Mouse (Mus musculus) olfactory bulb, adult 2 months (tissue): ENCODE results near the gene A3galt2. TPM values are rescaled to one million over a fixed set of nuclear protein-coding genes. Genes with fewer than 3 reads are reported as not detected.

Experiments used
- H3K27ac ChIP-seq: fragments of 200-500 bp; 2 replicates; pipeline ENCODE4 v1.5.1; 2012; ENCODE audit warnings: low read depth, low read length; ENCODE audit not compliant: insufficient read depth
- H3K4me1 ChIP-seq: fragments of 200-500 bp; 2 replicates; pipeline ENCODE4 v1.6.1; 2012; ENCODE audit warnings: low read length; ENCODE audit not compliant: control insufficient read depth, insufficient read depth
- H3K4me3 ChIP-seq: fragments of 200-500 bp; 2 replicates; pipeline ENCODE4 v1.5.1; 2012; ENCODE audit warnings: mild to moderate bottlenecking, low read depth, low read length, moderate library complexity; ENCODE audit not compliant: insufficient read depth
- CTCF ChIP-seq: fragments of 200-500 bp; IDR thresholded peaks from 2 replicates; pipeline ENCODE4 v1.5.1; 2012; ENCODE audit warnings: low read depth, mild to moderate bottlenecking, low read length, moderate library complexity; ENCODE audit not compliant: insufficient read depth
- POLR2A ChIP-seq: fragments of 200-500 bp; IDR thresholded peaks from 2 replicates; pipeline ENCODE4 v1.6.1; 2012; ENCODE audit warnings: mild to moderate bottlenecking, low read depth, low read length, moderate library complexity; ENCODE audit not compliant: insufficient read depth
- WGBS: fragments of 180-500 bp; shearing (Covaris S2); methylation state at CpG from one replicate; pipeline ENCODE4 v1.1.7; 2018; 5-methylcytosine and 5-hydroxymethylcytosine counted together
- polyA plus RNA-seq: library from polyadenylated mRNA; stranded (reverse); fragments of >200 nt; gene quantifications from 2 replicates; pipeline ENCODE4 v1.2.4, GENCODE M21; 2012; ENCODE audit warnings: low replicate concordance; ENCODE audit not compliant: missing spikeins, insufficient read depth, insufficient read length

Gene A3galt2
- polyA plus RNA-seq, 1 experiment = not detected

- 47% methylated on average over 7 of the region's 7 CpGs for WGBS
- no peak overlapping the region for H3K4me3 ChIP-seq
- no peak overlapping the region for H3K27ac ChIP-seq
- peaks cover 35% of the 10 kb centered on the region for H3K4me1 ChIP-seq
- TF ChIP-seq CTCF = no peak
- TF ChIP-seq POLR2A = no peak
These were observed 31.1 kb upstream of the A3galt2 start for GRCm38 (mm10) chr4:128724059-128724458.

- WGBS = 5% methylated on average over 67 of the region's 68 CpGs
These were observed 28.0 kb upstream of the A3galt2 start for GRCm38 (mm10) chr4:128727019-128727720.

GRCm38 (mm10) chr4:128727721-128728430 is 27.3 kb upstream of the A3galt2 start:
- H3K4me3 ChIP-seq = peak overlapping the region; percentile 95
- under 1% methylated on average over 65 of the region's 65 CpGs for WGBS
- peak overlapping the region; percentile 82 for H3K27ac ChIP-seq
- peaks cover 27% of the 10 kb centered on the region for H3K4me1 ChIP-seq
- TF ChIP-seq POLR2A (no peak), CTCF (no peak)

More at GRCm38 (mm10) chr4:128727019-128727720, 28.0 kb upstream of the A3galt2 start:
- TF ChIP-seq POLR2A = peak; percentile 87
- TF ChIP-seq CTCF = no peak
- Histone ChIP-seq H3K27ac (peak overlapping the region; percentile 94), H3K4me3 (peak overlapping the region; percentile 95), H3K4me1 (peaks cover 27% of the 10 kb centered on the region)

GRCm38 (mm10) chr4:128728431-128728851 is 26.7 kb upstream of the A3galt2 start:
- H3K4me1 ChIP-seq = peaks cover 25% of the 10 kb centered on the region
- TF ChIP-seq POLR2A (no peak), CTCF (no peak)

GRCm38 (mm10) chr4:128729033-128729708 is 26.0 kb upstream of the A3galt2 start:
- H3K27ac ChIP-seq = peak overlapping the region; percentile 82; the same call in 1 of the 2 replicates
- 2% methylated on average over 15 of the region's 15 CpGs for WGBS
- H3K4me1 ChIP-seq = peaks cover 25% of the 10 kb centered on the region
- TF ChIP-seq POLR2A = no peak
- no peak for TF ChIP-seq CTCF
- peak overlapping the region; percentile 47 for H3K4me3 ChIP-seq

More at GRCm38 (mm10) chr4:128728431-128728851, 26.7 kb upstream of the A3galt2 start:
- Histone ChIP-seq H3K4me3 (peak overlapping the region; percentile 95), H3K27ac (peak overlapping the region; percentile 82)
- 1% methylated on average over 5 of the region's 5 CpGs for WGBS

GRCm38 (mm10) chr4:128729709-128730037 is 25.5 kb upstream of the A3galt2 start:
- Histone ChIP-seq H3K4me1 (peaks cover 27% of the 10 kb centered on the region), H3K27ac (peak overlapping the region; percentile 41), H3K4me3 (peak overlapping the region; percentile 47)
- TF ChIP-seq CTCF (no peak), POLR2A (no peak)
- WGBS = 10% methylated on average over 5 of the region's 5 CpGs

GRCm38 (mm10) chr4:128730271-128730670 is 24.9 kb upstream of the A3galt2 start:
- WGBS = 19% methylated on average over 6 of the region's 6 CpGs
- no peak overlapping the region for H3K4me3 ChIP-seq
- peaks cover 31% of the 10 kb centered on the region for H3K4me1 ChIP-seq
- TF ChIP-seq POLR2A (no peak), CTCF (no peak)
- H3K27ac ChIP-seq = no peak overlapping the region

- Histone ChIP-seq H3K4me1 (peaks cover 51% of the 10 kb centered on the region), H3K27ac (no peak overlapping the region)
- 14% methylated on average over 5 of the region's 5 CpGs for WGBS
These were observed 22.4 kb upstream of the A3galt2 start for GRCm38 (mm10) chr4:128732794-128733193.

GRCm38 (mm10) chr4:128733496-128733895 is 21.7 kb upstream of the A3galt2 start:
- 18% methylated on average over 6 of the region's 6 CpGs for WGBS
- TF ChIP-seq CTCF (no peak), POLR2A (no peak)
- peak overlapping the region; percentile 70 for H3K27ac ChIP-seq
- no peak overlapping the region for H3K4me3 ChIP-seq
- H3K4me1 ChIP-seq = peaks cover 54% of the 10 kb centered on the region

More at GRCm38 (mm10) chr4:128732794-128733193, 22.4 kb upstream of the A3galt2 start:
- H3K4me3 ChIP-seq = no peak overlapping the region
- no peak for TF ChIP-seq CTCF
- no peak for TF ChIP-seq POLR2A
